Mouse (Mus musculus) adrenal gland, adult 8-10 months (tissue): ENCODE data around the gene Gm49387. TPM values are rescaled to one million over a fixed set of nuclear protein-coding genes. Genes with fewer than 3 reads are reported as not detected.

ENCODE experiments used
- DNase-seq: peaks from one replicate; pipeline ENCODE4 v3.0.0; 2022
- total RNA-seq, 4 experiments: library from RNA; stranded (reverse); gene quantifications; 2 replicates each; pipeline ENCODE4 v1.2.4; 2022

Gm49387 gene
- total RNA-seq, 4 experiments from 2014 or later = not detected

DNA sequence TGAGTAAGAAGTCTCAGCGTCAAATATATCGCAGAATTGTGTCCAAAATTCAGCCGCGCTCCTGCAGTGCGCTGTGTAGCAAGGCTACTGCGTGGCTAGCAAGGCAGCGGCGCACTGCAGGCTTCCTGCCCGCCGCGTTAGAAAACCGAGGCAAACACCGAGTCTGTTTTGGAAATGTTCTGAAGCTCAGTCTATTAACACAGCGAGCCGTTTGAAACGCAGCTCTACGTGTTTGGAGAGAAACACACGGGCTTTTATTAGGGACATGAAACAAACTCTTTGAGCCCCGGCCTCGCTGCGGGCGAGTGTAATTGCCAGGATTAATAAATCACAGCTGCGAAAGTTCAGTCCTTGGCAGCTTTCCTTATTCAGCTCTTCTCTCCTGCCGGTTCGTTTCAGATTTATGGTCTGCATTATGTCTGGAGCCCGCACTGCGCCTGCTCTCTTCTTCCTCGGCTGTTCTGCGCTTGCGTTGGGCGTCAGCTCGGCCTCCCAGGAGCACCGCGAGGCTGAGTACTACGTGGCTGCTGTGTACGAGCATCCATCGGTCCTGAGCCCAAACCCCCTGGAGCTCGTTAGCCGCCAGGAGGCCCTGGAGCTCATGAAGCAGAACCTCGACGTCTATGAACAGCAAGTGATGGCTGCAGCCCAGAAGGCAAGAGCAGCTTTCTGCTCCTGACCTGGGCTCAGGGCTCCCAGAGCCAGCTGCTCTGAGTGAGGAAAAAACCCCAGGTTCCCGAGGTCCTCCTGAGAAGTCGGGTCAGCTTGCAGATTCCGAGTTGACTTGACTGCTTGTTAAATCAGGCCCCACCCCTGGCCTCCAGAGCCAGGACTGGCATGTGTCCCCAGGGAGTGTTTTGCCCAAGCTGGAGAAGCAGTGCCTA is 21.2 kb upstream of the Gm49387 start:
- peak; percentile 89 for DNase-seq

DNA sequence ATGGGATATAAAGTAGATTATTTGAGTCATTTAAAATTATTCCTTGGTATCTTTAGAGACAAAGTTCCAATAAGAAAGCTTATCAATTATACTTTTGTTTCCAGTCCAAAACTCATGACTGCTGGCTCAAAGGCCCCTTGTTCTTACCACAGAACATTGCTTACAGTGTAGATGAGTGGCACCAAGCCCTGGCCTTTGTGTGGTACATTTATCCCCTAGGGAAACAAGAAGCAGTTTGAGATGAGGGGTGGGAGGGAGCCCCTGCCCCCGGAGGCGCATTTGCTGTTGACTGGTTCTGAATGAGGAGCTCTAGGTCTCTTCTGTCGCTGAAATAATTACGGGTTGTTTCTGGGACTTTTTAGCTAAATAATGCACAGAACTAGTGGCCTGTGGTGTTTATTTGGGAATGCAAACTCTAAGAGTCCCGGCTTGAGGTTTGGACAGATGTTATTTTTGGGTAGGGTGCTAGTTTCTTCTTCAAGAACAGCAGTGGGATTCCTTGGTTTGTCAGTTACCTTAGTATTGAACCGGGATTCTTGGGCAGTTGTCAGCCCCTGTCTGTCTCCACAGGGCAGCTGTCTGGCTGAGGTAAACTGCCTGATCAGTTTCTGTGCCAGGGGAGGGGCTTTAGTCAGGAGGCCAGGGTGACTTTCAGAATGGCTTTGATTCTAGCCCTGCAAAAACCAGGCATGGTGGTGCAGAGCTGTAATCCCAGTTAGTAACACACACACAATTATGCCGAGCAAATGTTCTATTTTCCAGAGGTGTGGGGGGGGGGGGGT is 19.8 kb upstream of the Gm49387 start:
- no peak for DNase-seq

DNA sequence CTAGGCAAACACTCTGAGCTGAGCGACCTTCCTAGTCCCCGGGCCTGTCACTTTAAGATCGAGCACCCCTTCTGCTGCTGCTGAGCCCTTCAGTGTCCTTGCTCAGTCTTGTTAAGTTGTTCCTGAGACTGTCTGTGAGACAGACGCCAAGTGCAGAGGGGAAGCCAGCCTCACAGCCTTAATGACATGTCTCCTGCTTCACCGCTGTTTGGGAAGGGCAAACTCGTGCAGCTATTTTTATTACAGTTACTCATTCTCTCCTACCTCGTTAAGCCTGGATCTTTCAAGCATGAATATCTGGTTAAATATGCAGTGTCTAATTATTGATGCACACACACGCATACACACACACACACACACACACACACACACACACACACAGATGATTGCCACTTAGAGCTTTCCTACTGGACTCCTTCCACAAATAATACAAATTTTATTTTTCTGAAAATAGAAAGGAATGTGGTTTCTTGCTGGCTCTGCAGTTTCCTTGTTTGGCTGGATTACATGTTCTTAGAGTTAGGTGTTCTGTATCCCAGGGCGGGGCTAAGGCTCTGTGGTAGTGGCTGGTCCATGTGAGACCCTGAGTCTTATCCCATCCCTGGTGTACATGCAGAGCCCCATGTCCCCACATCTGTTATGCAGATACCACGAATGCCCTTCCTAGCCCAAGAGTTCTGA is 19.0 kb upstream of the Gm49387 start:
- peak; percentile 66 for DNase-seq

DNA sequence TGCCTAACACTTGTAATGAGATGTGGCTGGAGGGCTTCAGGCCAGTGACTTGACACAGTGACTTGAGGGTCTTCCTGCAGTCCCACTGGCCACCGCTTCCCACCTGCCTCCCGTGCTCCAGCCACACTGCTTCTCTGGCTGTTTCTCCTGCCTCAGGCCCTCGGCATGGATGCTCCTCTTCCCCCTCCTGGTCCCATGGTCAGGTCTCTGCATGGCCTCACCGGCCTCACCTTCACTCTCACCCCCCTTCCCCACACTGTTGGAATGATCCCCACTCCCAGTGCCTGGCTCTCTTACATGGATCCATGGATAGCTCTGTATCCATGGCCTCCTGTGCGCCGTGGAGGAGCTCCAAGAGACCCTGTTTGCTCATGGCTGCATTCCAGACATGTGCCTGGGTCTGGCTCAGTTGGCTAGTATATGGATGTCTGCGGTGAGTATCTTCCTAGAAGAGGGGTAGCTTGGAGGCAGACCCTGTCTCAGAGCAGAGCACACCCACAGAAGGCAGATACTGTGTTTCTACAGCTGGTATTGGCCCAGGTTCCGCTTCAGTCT is 17.5 kb upstream of the Gm49387 start:
- no peak for DNase-seq

DNA sequence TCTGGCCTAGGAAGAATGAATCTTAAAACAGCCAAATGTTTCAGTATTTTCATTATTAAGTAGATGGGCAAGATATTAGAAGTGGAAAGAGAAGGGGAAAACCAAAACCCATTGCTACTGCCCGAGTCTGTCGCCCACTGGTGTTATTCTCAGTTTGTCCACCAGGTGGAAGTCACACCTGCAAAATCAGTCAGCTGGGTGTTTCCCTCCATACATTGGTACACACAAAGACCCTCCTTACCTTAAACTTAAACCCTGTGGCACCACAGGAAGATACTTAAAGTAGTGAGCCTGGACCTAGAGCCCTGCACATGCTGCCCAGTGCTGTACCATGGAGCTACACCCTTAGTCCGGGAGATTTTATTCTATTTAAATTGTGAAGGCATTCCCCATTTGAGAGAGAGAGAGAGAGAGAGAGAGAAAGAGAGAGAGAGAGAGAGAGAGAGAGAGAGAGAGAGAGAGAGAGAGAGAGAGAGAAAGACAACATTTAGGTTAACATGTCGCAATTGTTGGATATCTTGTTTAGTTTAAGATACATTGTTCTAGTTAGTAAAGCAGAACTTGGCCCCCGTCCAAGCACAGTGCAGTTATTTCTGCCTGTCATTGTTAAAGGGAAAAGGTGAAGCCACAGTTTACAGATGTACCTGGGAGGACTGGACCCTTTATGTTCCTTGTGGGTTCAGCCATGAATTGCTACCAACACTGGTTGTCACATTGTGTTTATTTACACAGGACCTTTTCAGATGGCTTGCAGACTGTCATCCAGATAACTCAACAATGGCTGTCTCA is 16.4 kb upstream of the Gm49387 start:
- no peak for DNase-seq

DNA sequence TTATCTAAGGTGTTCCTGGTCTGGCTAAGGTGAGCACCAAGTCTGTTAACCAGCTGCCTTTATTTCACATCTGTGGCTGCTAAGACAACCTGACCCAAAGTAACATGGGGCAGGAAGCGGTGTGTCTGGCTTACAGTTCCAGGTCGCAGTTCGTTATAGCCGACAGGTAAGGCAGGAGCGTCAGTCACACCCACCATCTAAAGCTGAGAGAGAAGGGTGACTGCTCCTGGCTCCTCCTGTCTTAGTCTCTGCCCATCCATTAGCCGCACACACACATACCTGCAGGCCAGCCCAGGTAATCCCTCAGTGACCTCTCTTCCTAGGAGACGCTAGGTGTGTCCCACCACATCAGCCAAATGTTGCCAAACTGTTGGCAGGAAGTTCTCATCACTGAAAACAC is 15.7 kb upstream of the Gm49387 start:
- DNase-seq = no peak

DNA sequence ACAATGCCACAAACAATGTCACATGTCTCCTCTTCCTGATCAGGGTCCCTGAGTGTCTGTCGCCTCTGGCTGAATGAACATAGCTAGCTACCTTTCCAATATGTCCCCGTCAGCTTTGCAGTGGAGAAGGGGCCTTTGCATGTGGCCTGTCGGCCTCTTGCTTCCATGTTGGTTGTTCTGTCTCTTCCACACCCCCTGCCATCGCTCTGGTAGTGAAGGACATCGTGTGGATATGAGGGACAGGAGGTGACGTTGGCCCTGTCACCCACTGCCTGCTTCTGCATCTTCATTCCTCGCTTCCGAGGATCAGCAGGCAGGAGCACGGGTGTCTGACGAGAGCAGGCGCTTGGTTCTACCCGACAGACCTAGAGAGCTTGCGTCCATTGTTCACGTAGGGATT is 14.7 kb upstream of the Gm49387 start:
- no peak for DNase-seq

DNA sequence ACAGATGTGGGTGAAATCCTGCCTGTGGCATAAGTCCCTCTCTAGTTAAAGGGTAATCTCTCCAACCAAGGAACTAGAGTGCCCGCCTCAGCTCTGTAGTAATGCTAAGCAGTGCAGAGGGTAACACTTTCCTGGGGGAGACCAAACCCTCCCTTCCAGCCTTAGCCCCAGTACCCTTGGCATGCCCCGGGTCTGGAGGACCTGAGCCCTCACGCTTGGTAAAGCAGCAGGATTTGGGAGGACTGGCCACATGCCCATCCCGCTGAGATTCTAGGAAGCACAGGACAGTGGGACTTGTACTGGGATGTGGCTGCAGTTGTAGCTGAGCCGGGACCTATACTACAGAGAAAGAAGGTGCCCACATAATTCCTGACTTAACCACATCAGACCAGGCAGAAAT is 14.1 kb upstream of the Gm49387 start:
- DNase-seq = no peak

DNA sequence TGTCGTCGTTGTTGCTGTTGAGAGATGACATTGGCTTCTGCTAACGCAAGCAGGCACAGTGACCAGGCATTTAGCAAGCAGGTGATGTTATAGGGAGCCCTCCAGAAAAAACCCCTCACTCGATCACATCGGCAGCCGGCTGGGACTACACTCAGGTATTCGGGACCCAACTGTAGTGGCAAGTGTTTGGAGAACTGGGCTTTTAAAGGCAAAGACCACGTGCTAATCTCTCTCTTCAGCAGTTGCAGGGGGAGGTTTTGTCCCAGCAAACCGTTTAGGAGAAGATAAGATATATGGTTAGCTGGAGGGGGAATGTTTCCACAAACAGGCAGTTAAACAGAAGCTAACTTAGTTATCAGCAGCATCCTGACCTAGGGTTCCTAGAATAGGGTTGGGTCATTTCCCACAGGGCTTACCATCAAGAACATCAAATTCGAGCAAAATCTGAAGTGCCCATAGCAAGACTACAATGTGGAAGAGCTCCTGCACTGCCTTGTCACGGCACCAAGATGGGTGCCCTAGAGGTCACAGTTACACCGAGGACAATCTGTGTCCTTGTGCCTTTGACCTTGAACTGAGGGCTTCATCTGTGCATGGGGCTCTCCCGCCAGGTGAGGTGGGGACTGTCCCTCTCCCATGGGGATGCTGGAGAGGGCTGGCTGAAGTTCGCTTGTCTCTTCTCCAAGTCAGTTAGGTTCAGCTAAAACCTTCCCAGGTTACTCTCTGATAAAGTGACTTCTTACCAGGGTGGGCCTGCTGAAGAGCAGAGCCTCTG is 12.6 kb upstream of the Gm49387 start:
- no peak for DNase-seq

DNA sequence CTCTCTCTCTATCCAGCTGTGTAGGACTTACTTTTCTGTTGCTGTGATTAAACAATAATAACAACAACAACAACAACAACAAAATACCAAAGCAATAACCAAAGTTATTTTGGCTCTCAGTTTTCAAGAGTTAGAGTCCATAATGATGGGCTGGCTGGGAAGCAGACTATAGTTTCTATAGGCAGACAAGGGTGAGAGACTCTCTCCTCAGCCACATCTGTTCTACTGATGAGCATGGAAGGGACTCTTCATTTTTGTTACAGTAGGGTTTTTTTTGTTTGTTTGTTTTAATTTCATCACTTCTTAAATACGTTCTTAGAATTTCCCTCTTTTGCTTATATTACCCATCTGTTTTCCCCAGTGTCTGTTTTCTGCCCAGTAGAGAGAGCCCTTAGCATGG is 11.9 kb upstream of the Gm49387 start:
- no peak for DNase-seq

DNA sequence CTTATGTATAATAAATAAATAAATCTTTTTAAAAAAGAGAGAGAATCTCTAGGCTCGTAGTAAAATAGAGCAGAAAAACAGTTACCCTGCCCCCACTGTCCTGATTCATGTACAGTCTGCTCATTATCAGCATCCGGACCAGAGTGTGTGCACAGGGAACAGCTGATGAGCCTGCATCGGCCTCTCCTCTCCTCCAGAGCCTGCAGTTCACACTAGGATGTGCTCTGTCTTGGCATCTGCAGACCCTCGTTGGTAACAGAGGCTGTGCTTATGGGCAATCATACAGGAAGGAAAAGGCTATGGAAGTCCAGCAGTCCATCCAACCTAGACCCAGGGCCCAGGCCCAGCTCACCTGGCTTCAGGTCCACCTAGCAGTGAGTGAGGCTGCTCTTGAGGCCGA is 11.4 kb upstream of the Gm49387 start:
- DNase-seq = no peak

DNA sequence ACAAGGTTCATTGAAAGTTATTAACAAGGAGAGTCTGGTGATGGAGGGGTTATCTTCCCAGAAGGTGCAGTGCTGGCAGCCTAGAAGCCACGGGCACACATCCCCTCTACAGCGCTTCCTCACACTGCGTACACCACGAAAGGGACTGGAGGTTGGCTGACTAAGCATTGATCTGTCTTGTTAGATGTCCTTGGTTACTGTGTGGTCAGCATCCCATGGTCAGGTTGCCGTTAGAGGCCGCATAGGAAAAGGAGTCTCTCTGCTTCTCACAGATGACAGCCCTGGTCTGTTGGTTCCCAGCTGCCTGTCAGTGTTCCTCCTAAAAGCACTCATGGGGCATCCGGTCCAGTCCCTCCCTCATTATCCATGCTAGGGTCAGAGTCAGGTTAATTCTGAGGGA is 10.5 kb upstream of the Gm49387 start:
- DNase-seq = no peak

DNA sequence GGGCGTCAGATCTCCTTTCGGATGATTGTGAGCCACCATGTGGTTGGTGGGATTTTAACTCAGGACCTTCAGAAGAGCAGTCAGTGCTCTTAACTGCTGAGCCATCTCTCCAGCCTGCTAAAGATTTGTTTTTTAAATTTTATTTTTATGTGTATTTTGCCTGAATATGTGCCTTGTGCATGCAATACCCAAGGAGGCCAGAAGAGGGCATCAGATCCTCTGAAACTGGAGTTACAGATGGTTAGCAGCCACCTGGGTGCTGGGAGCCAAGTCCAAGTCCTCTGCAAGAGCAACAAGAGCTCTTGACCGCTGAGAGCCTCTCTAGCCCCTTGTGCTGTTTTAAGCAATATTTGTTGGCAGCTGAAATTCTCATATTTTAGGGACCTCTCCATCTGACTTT is 9.7 kb upstream of the Gm49387 start:
- DNase-seq = no peak

DNA sequence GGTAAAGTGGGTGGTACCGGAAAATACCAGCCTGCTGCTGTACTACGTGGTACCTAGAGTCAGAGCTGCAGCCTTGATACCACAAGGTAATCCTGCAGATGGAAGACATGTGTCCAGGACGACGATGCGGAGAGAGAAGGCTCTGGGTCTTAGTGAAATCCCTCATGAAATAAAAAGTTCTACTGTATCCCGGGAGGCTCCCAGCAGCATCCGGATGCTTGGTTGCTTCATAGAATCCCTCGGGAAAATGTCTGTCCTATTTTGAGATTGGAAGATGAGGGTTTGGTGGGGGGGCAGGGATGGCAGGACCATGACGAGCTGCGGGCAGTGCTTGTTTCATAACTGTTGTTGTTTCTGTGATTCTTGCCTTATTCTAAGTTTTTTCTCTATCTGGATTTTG is 7.3 kb upstream of the Gm49387 start:
- DNase-seq = no peak

DNA sequence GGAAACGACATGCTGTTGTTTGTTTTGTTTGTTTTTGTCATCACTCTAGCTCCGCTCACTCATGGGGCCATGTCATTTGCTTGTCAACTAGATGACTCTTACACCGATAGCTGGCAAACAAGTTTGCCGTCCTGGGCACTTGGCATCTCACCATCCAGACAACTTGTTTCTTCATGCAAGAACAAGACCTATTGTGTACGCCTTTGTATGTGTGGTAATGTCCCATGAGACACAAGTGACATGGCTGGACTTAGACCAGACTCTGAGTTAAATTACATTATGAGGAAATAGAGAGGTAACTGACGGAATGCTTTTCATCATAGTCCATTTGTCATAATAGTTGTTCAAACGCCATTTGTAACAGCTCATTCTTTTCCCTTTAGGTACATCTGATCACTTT is 5.2 kb upstream of the Gm49387 start:
- DNase-seq = no peak

DNA sequence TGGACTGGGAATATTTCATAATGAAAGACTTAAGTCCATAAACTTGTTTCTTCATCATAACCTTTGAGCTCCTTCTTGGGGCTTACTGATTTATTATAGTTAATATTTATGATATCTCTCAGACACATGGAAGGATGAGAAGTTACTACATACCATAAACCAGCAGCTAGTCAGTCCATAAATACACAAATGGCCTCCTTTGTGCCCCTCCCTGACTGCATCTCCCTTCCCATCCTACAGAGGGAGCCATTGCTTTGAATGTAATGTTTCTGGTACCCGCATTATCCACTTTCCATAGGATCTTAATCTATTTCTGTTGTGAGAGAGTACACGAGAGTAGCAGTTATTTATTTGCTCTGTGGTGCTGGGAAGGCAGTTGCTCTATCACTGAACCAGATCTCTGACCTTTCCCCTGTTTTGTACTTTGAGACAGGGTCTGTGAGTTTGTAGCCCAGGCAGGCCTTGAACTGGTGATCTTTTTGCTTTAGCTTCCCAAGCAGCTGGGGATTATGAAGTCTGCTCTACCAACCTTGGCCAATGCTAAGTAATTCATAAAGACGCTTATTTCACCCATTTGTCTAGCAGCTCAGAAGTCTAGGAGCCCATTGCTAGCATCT is 4.4 kb upstream of the Gm49387 start:
- DNase-seq = no peak

DNA sequence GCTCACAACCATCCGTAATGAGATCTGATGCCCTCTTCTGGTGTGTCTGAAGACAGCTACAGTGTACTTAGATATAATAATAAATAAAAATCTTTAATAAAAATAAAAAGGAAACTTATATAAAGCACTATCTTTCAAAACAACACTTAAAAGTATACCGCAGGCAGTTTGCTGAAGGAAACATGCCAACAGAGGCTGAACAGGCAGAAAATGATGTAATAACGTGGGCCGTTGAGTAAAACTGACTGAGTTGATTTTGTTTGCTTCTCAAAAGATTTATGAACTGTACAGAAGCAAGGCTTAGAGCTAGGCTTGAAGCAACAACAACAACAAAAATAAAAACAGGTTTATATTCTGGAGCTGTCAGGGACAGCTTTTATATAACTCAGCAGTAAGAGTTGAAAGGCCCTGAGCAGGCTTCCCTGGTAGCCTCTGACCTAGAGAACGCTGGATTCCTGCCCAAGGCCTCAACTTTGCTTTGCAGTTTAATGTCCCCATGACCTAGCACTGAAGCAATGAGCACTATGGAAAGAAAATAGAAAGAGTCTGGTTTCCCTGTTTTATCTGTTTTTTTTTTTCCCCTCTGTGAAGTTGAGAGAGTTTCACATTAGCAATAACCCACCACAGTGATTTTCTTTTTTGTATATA is 3.6 kb upstream of the Gm49387 start:
- DNase-seq = peak; percentile 77

DNA sequence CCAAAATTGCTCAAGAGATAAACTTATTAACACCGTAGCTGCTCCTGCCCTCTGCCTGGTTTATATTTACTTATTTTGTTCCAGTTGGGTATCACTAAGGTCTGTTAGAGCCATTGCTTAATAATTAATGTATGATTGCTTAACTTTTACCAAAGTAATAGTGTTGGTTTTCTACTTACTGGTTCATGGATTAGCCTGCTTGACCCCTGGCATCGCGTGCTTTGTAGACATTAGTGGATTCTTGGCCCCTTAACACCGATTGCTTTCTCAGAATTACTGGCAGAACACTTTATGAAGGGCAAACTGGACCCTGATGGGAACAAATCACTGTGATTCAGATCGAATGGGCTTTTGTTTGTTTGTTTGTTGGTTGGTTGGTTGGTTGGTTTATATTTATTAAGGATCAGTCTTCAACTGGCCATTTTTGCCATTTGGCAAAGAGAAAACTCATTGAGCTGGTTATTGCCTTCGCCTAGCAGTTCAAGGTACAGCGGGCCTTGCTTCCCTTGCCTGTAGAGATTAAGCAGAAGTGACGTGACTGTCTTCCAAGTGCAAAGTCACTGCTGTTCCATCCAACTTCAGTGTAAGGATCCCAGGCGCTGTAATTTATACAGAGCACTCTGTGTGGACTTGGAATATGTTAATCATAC is 953 bp upstream of the Gm49387 start:
- DNase-seq = no peak

DNA sequence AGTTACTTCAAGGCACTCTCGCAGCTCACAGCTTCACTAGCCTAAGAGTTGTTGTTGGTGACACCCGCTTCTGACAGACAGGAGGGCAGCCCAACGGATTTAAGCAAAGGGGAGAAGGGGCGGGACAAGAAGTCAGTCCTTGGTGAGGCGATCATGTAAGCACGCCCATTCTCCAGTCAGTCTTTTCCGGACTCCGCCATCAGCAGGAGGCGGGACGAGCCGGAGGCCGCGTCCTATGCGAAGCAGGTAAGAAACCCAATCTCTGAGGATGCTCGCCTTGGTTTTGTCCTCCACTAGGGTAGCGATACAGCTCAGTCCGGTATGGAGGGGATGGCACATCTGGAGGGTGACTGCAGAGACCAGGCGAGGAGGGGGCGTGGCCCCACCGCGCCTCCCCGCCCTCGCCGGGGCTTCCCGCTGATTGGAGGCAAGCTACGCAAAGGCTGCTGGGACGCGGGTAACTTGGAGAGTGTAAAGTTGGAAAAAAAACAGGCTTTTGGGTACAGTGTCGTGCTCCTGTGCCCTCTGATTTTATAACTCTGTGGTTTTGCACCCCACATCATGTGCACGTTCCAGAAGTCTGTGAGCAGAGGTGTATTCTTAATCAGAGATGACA is 320 bp upstream of the Gm49387 start, which contains the start of the genes Btd and Hacl1:
TSS of gene Btd (plus strand) at position 139 of the 616 bp plus-strand sequence.
TSS of gene Hacl1 (minus strand) at position 397 of the 616 bp plus-strand sequence.
- DNase-seq = peak; percentile 88
